Mouse (Mus musculus): Measurements from ENCODE around the gene Plppr3. TPM values are rescaled to one million over a fixed set of nuclear protein-coding genes. Genes with fewer than 3 reads are reported as not detected.
A peak's percentile ranks its signal among the peaks of the same experiment; 100 is the strongest.

Gene Plppr3
- total RNA-seq (2014; fragmentation: Nextera tagmentation) (72.1 and 111 TPM in 2 replicates), total RNA-seq (2017) (91.6 and 112 TPM in 2 replicates)

- peak; percentile 28 for ATAC-seq (replicated peaks; ENCODE audit: poor library complexity, severe bottlenecking)
Measured at GRCm38 (mm10) chr10:79874290-79874862, at the start of gene Plppr3, which contains the start of gene Prtn3. Gene Plppr3, minus strand, starts transcription at chr10:79874634. Gene Prtn3, plus strand, starts transcription at chr10:79874476.

- ATAC-seq (replicated peaks; ENCODE audit: poor library complexity, severe bottlenecking) = no peak
Measured at GRCm38 (mm10) chr10:79921572-79921971, 47.1 kb upstream of the Plppr3 start.

GRCm38 (mm10) chr10:79920958-79921535 lies 46.6 kb upstream of the Plppr3 start, which contains the start of gene R3hdm4:
Gene R3hdm4, minus strand, starts transcription at chr10:79921208.
- ATAC-seq (replicated peaks; ENCODE audit: poor library complexity, severe bottlenecking) = no peak

GRCm38 (mm10) chr10:79920056-79920890 lies 45.8 kb upstream of the Plppr3 start:
- ATAC-seq (replicated peaks; ENCODE audit: poor library complexity, severe bottlenecking) = no peak

DNA sequence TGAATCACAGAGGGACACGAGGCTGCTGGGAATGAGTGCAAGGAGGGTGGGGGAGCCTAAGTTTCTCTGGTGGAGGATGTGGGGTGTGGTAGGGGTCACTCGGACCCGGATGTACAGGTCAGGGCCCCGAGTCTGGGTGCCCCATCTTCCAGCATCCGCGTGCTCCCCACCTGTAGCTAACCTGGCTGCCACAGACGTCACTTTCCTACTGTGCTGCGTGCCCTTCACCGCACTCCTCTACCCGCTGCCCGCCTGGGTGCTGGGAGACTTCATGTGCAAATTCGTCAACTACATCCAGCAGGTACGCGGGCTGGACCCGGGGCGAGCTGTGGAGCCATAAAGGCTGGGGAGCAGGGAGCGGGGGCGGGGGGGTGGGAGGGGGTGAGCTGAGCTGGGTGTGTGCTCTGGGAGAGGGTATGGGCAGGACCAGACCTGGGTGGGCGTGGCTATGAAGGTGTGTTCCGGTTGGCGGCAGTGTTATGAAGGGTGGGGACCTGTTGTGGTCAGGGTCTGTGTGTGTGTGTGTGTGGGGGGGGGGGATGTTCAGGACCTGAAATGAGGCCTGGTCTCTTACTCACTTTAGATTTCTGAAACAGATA lies 44.9 kb upstream of the Plppr3 start:
- no peak for ATAC-seq (replicated peaks; ENCODE audit: poor library complexity, severe bottlenecking)

GRCm38 (mm10) chr10:79918231-79919078 lies 44.0 kb upstream of the Plppr3 start:
- no peak for ATAC-seq (replicated peaks; ENCODE audit: poor library complexity, severe bottlenecking)

GRCm38 (mm10) chr10:79917532-79918100 lies 43.2 kb upstream of the Plppr3 start:
- no peak for ATAC-seq (replicated peaks; ENCODE audit: poor library complexity, severe bottlenecking)

DNA sequence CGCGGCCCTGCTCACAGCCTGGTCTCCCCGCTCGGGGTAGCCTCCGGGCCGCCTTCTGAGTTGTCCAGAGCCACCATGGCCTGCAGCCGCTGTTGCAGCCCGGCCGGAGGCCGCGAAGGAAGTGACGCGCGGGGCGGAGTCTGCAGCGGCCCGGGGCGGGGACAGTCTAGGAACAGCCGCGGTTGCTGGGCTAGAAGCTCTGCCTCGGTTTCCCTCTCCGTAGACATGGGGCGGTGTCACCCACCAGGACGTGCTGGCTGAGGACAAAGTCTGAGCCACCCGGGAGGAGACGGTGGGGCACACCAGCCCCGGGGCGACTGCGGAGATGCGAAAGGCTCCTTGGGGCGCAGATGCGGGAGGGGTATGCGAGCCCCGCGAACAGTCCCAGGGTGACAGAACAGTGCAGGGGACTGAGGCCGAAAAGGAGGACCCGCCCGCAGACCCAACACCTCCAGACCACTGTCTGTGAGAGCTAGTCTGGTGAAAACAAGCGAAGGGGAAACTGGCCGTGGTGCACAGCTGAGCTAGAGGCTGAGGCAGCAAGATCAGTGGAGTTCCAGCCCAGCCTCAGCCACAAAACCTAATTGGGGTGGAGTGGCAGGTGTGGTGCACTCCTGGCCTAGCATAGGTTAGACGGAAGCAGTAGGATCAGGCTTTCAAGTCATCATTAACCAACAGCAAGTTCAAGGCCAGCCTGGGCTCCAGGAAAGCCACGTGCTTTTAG lies 42.5 kb upstream of the Plppr3 start, which contains the start of gene Kiss1r:
TSS of gene Kiss1r (plus strand) at position 164 of the 724 bp plus-strand sequence.
- ATAC-seq (replicated peaks; ENCODE audit: poor library complexity, severe bottlenecking) = peak; percentile 74

GRCm38 (mm10) chr10:79916081-79916480 lies 41.6 kb upstream of the Plppr3 start:
- ATAC-seq (replicated peaks; ENCODE audit: poor library complexity, severe bottlenecking) = no peak

GRCm38 (mm10) chr10:79914948-79915596 lies 40.6 kb upstream of the Plppr3 start:
- no peak for ATAC-seq (replicated peaks; ENCODE audit: poor library complexity, severe bottlenecking)

DNA sequence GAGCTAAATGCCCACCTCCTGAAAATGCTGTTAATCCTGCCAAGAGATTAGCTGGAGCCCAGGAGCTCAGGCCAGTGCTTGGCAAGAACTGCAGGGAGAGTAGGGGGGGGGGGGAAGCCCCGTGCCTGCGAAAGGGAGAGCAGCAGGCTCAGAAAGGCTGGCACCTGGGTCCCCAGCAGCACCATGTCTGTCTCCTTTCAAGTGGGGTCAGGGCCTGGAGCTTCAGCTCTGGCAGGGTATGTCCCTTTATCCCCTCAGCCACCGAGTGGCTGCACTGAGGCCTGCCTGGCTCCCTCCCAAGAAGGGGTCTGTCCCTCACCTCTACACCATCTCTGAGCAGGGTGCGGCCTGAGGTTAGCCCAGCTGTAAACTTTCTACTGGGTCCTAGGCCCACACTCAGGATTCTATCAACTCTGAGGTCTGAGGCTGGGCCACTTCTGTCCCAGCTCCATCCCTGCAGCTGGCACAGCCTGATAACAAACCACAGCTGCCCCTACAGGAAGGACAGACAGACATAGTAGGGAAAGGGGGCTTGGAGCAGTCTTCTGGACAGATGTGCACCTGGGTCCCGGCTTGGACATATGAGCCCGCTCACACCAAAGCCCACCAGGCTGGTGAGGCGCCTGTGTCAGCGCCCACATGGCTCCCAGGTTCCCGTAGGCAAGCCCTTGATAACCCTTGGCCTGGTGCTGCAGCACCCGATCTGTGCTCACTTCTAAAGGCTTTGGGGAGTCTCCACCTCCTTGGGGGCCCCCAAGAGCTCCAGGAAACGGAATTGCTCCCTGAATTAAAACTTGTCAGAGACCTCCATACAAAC lies 39.9 kb upstream of the Plppr3 start:
- ATAC-seq (replicated peaks; ENCODE audit: poor library complexity, severe bottlenecking) = 0 out of 2 replicates have a peak, but pooled peaks have one; percentile 4

DNA sequence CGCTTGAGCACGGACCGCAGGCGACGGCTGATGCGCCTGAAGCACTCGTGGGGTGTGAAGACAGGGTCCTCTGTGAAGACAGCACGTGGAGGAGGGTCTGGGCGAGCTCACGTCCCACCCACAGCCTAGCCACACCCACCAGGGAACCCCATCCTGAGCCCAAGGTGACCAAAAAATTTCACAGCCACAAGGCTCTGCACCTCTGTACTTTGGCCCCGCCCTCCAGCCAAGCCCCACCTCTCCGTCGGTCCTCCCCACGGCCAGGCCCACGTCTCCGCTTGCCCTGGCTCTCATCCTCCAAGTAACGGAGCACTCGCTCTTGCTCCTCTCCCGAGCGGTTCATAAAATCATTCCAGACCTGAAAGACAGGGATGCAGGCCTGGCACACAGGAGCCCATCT lies 38.0 kb upstream of the Plppr3 start:
- ATAC-seq (replicated peaks; ENCODE audit: poor library complexity, severe bottlenecking) = no peak

DNA sequence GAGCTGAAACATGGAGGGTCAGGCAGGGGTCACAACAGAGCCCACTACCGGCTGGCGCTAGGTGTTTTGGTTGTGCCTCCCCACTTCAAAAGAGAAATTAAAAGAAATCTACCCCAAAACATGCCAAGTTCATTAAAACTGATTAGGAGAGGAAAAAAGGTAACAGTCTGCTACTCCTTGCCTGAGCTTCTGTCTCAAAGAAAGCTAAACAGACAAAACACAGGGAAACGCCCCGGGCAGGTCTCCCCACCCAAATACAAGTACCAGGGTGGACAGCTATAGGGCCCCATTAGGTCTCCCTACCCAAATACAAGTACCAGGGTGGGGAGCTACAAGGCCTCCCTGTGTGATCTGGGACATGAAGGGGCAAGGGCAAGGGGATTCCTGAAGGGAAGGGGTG lies 36.1 kb upstream of the Plppr3 start, which contains the start of gene Gm26602:
TSS of gene Gm26602 (plus strand) at position 301 of the 400 bp plus-strand sequence.
- ATAC-seq (replicated peaks; ENCODE audit: poor library complexity, severe bottlenecking) = no peak

DNA sequence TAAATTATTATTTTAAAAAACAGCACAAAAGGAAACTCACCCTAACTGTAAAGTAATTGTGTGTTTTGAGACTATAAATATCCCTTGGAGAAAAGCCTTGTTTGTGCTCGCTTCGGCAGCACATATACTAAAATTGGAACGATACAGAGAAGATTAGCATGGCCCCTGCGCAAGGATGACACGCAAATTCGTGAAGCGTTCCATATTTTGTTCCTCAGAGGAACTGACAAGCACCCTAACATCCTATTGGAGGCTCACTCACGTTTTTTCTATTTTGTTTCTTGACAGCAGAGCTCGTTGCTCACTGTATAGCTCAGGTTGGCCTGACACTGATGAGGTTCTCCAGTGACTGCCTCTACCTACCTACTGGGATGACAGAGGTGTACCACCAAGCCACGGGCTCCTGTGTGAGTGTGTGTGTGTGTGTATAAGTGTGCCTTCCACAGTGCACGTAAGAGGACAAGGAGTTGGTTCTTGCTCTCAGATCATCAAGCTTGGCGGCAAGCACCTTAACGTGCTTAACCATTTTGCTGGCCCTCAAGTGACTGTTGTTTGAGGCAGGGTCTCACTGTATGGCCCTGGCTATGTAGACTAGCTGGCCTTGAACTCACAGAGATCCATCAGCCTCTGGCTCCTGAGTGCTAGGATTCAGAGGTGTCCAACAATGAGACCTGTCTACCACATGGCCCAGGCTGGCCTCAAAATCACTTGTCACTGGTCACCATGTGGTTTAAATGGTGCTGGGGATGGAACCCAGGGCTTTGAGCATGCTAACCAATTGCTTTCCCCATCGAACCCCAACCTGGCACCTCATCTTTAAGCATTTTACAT lies 34.9 kb upstream of the Plppr3 start:
- peak; percentile 10 for ATAC-seq (replicated peaks; ENCODE audit: poor library complexity, severe bottlenecking)

- peak; percentile 95 for ATAC-seq (replicated peaks; ENCODE audit: poor library complexity, severe bottlenecking)
Measured at GRCm38 (mm10) chr10:79908167-79909091, 34.0 kb upstream of the Plppr3 start, which contains the start of gene Med16. Gene Med16, minus strand, starts transcription at chr10:79908923.

Data from granulocyte monocyte progenitor cell, adult 5-6 weeks (primary cell).